Mouse (Mus musculus) induced T-regulatory cell, adult 2 months (primary cell): Measurements from ENCODE around the gene Ankrd1.

Source experiments
- DNase-seq: peaks from one replicate; pipeline ENCODE4 v3.0.0-alpha.2; 2012; ENCODE audit warnings: low read depth

The Ankrd1 gene

GRCm38 (mm10) chr19:36119783-36120471, at the start of gene Ankrd1:
Gene Ankrd1, minus strand, starts transcription at chr19:36120099.
- no peak for DNase-seq

DNA sequence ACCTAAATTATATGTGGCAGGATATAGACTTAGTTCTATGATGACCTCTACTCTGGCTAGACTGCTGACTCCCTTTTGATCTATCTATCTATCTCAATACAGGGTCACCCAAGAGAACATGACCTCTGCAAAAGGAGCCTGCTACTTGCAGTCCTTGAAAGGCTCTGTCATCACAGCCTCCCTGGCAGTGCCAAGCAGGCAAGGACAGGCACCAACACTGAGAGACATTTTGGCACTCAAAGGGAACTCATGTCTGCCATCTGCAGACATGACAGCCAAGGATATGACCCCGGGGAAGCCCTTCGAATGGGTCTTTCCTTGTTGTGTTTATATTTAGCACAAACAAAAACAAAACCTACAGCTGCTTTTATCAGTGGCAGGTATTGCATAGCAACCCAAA, 49.2 kb upstream of the Ankrd1 start:
- DNase-seq: no peak

DNA sequence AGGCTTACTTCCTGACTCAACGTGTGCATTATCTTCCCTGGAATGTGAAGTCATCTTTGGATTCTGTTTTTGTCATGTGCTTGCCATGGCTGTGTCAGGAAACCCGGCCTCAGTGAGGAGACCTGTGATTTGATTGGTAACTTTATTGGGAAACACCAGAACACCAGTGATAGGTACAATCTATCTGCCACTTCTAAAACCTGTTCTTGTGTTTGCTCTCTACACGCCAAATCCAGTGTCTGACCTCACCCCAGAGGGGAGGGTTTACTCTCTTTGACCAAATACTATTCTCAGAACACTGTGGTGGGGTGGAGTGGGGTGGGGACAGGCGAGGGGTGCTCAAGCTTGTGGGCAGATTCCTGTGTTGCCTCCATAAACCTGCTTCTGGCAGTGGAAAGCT, 48.2 kb upstream of the Ankrd1 start:
- DNase-seq: no peak

DNA sequence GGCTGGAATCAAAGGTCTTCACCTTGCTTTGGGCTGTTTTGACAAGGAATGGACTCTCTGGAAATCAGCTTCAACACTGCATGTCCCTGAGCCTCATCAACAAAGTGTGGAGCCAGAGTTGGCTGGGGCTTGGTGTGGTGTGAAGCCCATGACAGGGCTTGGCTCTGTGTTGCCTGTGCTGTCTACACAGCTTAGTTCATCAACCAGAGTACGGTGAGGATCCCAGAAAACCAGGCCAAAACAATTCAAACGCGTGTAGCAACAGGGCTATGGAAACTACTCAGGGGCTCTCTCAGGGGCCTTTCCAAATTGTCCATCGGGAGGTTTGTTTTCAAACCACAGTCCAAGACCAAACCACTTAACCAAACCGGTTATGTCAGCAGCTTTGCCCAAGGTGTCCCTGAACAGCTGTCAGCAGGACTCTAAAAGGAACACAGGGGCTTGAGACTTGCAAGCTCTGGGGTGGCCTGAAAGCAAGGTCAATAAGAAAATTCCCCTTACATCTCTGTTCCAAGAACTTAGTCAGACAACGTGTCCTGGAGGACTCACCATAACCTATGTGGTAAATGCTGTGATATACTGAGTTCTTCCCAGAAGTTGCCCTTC, 47.5 kb upstream of the Ankrd1 start:
- DNase-seq: no peak

DNA sequence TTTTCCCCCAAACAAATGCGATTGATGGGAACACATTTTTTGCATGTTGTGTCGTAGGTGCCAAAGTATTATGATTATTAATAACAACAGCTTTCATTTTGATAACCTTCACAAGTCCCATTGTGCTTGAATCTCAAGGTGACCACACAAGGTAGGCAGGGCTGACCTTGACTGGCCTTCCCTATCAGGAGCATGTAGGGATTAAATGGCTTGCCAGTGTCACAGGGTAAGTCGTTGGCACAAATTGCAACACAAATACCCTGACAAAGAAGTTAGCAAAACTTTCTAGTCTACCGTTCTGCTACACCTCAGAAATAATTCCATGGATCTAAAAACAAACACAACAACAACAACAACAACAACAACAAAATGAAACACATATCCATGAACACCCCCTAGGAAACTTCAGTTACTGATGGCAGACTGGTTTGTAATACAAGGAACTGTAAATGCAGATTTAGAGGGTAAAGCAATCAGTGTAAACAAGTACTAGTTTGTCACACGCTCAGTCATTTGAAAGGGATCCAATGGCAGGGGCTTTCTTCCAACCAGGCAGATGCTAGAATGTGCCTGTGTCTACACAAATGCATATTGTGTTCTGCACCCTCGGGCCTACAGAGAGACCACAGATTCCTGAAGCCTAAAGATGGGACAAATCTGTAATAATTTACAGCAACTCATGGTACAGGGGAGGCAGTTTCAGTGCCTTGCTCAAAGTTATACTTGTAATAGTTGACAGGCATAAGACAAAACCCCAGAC, 46.7 kb upstream of the Ankrd1 start:
- DNase-seq: no peak

DNA sequence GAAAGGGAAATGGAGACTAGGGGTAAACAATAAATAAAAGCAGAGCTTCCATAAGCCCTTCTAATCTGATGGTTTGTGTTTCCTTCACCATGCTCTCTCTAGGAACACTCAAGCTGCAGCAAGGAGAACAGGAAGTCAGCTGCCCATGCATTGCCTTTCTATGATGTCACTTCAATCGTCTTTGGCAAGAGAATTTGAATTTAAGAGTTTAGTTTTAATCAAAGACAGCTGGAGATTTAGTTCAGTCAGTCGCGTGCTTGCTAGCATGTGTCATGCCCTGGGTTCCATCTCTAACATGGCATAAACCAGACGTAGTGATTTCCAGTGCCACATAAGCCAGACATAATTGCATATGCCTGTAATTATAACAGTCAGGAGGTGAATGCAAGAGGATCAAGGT, 45.5 kb upstream of the Ankrd1 start:
- no peak for DNase-seq

GRCm38 (mm10) chr19:36150241-36151007, 30.5 kb upstream of the Ankrd1 start:
- DNase-seq: no peak

- no peak for DNase-seq
Observed at GRCm38 (mm10) chr19:36148578-36148977, 28.7 kb upstream of the Ankrd1 start.

- no peak for DNase-seq
Observed at GRCm38 (mm10) chr19:36143571-36143970, 23.7 kb upstream of the Ankrd1 start.

DNA sequence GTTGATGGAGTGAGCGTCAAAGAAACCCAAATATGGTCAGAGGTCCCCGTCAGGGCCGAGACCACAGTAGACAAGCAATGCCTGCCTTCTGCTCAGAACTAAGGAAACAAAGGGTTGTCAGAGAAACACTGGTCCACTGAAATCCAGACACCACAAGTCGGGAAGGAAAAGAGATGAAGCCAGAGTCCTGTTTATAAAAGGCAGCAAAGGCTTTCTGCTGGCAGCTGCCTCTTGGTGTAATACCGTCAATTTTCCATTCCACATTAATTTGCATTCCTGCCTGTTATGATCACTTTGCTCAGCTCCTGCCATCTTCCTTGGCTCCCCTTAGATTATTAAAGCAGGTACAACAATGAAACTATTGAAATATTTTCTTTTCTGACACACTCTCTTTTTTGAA, 13.8 kb upstream of the Ankrd1 start:
- DNase-seq: no peak

DNA sequence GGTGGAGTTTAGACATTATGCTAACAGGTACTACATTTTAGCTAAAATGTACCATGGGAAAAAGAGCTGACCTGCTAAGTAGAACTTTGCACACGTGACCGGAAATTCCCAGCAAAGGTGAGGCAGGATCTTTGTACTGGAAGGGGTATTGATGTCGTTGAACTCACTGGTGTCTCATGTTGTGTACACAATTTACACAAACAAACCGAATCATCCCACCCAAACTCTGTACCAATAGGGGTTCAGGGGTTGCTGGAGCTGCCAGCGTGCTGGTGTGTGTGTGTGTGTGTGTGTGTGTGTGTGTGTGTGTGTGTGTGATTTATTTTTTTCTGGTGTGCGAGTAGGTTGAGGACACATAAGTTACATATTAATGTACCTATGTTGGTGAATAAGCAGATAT, 13.2 kb upstream of the Ankrd1 start:
- DNase-seq: no peak

DNA sequence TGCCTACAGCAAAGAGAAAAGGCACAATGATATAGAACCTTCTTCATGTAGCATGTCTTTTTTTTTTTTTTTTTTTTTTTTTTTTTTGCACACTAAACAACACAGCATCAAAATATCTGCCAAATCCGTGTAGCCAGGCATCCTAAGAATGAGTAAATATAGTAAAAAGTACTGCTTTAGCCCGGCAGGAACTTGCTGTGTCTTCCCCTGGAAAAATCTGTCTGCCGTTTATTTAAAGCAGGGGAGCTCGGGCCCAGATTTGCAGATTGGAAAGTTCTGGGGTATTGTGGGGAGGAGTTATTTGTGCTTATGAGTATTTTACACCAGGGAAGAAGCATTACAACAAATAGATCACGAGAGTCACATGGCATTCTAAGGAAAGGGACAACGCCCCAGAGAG, 12.1 kb upstream of the Ankrd1 start:
- no peak for DNase-seq

- no peak for DNase-seq
Observed at GRCm38 (mm10) chr19:36130181-36130580, 10.3 kb upstream of the Ankrd1 start.

DNA sequence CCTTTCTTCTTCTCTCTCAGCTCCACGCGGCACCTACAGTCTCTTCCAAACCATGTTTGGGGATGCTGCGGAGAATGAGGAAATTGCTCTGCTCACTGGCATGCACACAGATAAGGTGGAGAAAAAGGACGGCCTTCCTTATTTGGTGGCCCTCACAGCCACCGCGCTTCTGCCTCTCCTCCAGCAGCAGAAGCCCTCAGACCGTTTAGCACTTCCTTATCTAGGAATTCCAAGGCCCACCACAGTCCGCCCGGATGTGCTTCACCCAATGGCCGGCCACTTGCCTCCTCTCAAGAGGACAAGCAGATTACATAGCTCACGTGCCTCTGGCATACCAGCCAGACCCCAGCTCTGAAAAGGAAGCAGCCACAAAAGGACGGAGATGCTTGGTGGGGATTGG, 9.7 kb upstream of the Ankrd1 start:
- DNase-seq: no peak

DNA sequence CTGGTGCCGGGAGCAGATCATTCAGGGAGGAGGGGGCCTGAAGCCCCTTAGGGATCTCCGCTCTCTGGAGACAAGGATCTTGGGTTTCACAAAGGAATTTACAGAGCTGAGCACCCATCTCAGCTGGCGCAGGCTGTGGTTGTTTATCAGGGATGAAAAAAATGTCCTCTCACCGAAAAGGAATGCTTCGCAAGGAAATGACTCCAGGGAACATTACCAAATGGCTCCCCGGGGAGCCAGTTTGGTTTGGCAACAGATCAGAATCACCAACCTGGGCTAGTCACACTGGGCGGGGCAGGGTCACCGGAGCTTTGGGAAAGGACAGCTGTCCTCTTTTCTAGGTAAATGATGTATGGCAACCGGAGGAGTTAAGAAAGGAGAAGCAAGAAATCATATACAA, 9.3 kb upstream of the Ankrd1 start:
- no peak for DNase-seq

DNA sequence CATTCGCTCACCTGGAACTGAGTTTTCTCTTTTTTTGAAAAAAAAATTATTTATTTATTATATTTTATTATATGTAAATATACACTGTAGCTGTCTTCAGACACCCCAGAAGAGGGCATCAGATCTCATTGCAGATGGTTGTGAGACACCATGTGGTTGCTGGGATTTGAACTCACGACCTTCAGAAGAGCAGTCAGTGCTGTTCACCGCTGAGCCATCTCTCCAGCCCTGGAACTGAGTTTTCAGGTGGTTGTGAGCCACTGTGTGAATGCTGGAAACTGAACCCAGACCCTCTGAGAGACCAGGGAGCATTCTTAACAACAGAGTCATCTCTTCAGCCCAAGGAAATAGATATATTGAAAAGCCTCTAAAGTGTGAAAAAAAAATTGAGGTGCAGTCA, 8.5 kb upstream of the Ankrd1 start:
- no peak for DNase-seq

DNA sequence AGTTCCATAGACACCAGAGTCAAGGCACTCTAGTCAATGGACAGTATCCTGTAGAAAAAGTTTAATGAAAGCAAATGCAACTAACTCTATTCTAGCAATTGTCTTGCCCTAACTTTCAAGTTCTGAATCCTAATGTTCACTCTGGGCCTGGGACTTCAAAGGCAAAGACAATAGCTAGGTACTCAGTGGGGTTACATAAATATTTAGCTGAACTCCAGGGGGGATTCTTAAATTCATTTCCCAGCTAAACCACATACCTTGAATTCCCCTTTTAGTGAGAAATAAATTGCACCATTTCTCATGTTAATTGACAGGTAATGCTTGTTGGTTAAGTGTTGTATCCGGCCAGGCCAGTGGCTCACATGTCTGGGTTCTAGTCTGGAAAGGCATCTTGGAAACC, 4.3 kb upstream of the Ankrd1 start:
- DNase-seq: no peak

- no peak for DNase-seq
Observed at GRCm38 (mm10) chr19:36119219-36119618, 680 bp downstream of the Ankrd1 start.

GRCm38 (mm10) chr19:36116185-36116584, 3.7 kb downstream of the Ankrd1 start:
- DNase-seq: no peak

GRCm38 (mm10) chr19:36112007-36112406, 7.9 kb downstream of the Ankrd1 start:
- DNase-seq: no peak

DNA sequence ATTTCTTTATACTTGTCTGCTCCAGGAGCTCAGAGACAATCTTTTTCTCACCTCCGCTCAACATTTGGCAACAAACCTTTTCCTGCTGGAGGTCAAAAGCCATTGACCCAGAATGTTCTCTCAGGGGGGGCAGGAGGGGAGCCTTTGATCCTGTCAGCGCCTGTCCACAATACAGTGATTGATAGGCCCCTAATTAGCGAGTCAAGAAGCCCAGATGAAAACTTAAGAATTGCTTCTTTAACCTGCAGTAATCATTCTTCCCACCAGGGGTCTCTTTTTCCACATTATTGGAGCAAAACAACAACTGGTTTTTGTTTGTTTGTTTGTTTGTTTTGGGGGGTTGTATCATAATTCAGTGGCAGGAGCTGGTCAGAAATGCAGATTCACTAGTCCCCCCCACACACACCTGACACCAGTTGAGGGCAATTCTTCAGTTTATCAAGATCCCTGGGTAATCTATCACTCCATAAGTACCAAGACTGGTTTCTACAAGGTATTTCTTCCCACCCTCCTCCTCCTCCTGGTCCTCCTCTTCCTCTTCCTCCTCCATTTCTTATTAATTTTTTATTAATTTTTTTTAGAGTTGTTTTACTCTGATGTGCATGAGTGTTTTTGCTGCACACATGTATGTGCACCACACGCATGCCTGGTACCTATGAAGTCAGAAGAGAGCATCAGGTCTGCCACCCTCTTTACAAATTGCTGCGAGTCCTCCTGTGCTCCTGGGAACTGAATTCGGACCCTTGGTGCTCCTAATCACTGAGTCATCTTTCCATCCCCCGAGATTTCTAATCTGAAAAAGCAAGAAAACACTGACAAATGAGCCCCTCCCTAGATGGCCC, 8.6 kb downstream of the Ankrd1 start:
- peak; percentile 68 for DNase-seq

- DNase-seq: no peak
Observed at GRCm38 (mm10) chr19:36110465-36110864, 9.4 kb downstream of the Ankrd1 start.
